ENCODE assay signal across 9 mouse cellular contexts in genomic region chr14:34820653-34821005, GRCm38 (mm10). TPM values are rescaled to one million over a fixed set of nuclear protein-coding genes. Genes with fewer than 3 reads are reported as not detected.
A peak's percentile ranks its signal among the peaks of the same experiment; 100 is the strongest.
DNase-seq lines count a peak whose midpoint lies in the region; ATAC-seq lines count a peak whose summit lies in the region.
"Had no signal": no experiment of that assay in that cellular context is flagged by ENCODE, and none has a peak within 500 bp of the region (broad histone marks: within the 10 kb centered on the region; RNA-seq: fewer than 3 reads in every experiment).

No protein-coding gene starts in this region.

- H3K4me3 ChIP-seq in neural tube, embryonic 11.5 days (ENCODE audit: low read depth, low read length): peak overlapping the region; percentile 66
- H3K4me3 ChIP-seq in midbrain, embryonic 15.5 days: peak overlapping the region; percentile 76
- H3K4me3 ChIP-seq: myocyte had no signal

- H3K4me1 ChIP-seq in neural tube, embryonic 11.5 days (ENCODE audit: control insufficient read depth, insufficient read depth, low read length): peaks cover 5% of the 10 kb centered on the region; the same call in 1 of the 2 replicates
- H3K4me1 ChIP-seq in midbrain, embryonic 15.5 days: peaks cover 50% of the 10 kb centered on the region

- H3K9me3 ChIP-seq in neural tube, embryonic 11.5 days (ENCODE audit: control insufficient read depth, low read length): no peaks in the 10 kb centered on the region
- H3K9me3 ChIP-seq in midbrain, embryonic 15.5 days: no peaks in the 10 kb centered on the region

- no peaks in the 10 kb centered on the region for H3K36me3 ChIP-seq in neural tube, embryonic 11.5 days (ENCODE audit: control insufficient read depth, insufficient read depth, low read length)
- H3K36me3 ChIP-seq in midbrain, embryonic 15.5 days (replicated peaks): no peaks in the 10 kb centered on the region

- H3K27me3 ChIP-seq in neural tube, embryonic 11.5 days (ENCODE audit: control insufficient read depth, insufficient read depth, low read length): peaks cover 70% of the 10 kb centered on the region
- peaks cover 44% of the 10 kb centered on the region for H3K27me3 ChIP-seq in midbrain, embryonic 15.5 days (replicated peaks)

- peak overlapping the region; percentile 68 for H3K9ac ChIP-seq in neural tube, embryonic 11.5 days (ENCODE audit: low read length)
- H3K9ac ChIP-seq in midbrain, embryonic 15.5 days: peak overlapping the region; percentile 81

- under 1% methylated on average over 12 of the region's 12 CpGs for WGBS in neural tube, embryonic 11.5 days
- WGBS in midbrain, embryonic 15.5 days: 0% methylated on average over 12 of the region's 12 CpGs

- H3K27ac ChIP-seq in neural tube, embryonic 11.5 days (ENCODE audit: low read depth, low read length): no peak overlapping the region
- 0 out of 2 replicates have a peak overlapping the region, but pooled peaks have one; percentile 86 for H3K27ac ChIP-seq in midbrain, embryonic 15.5 days

- peak; percentile 45 to 46 for DNase-seq in cerebellum, postnatal 14 days
- no peak for DNase-seq in cerebellum, adult 11-12 months
- no peak for DNase-seq in neural tube, embryonic 11.5 days (ENCODE audit: low spot score)
- DNase-seq in neural tube, embryonic 10.5 days (ENCODE audit: extremely low spot score, low spot score): no peak
- DNase-seq in kidney, postnatal 10 days: peak; percentile 20
- DNase-seq in ovary, postnatal 36 days (ENCODE audit: low spot score): no peak
- no peak for DNase-seq in layer of hippocampus, adult 9-11 months

- ATAC-seq in neural tube, embryonic 11.5 days (ENCODE audit: insufficient read depth, low FRiP score, low TSS enrichment): 0 out of 2 replicates have a peak, but pooled peaks have one; percentile 1
- peak; percentile 5 for ATAC-seq in midbrain, embryonic 15.5 days (replicated peaks)

- H3K4me2 ChIP-seq in neural tube, embryonic 11.5 days (ENCODE audit: low read depth): peak overlapping the region; percentile 88
- peak overlapping the region; percentile 86 for H3K4me2 ChIP-seq in midbrain, embryonic 15.5 days

RNA-seq across cellular contexts. Expression of gene Grid1, which starts 0.7 kb away (rescaled TPM):
- polyA plus RNA-seq in neural tube, embryonic 11.5 days (2014; fragmentation: Nextera tagmentation; extraction: Ambion mirVana): 0.91 and 1.7 TPM in 2 replicates
- polyA plus RNA-seq in midbrain, embryonic 15.5 days (2015; fragmentation: Nextera tagmentation; extraction: Ambion mirVana): 7.7 and 8.8 TPM in 2 replicates
- polyA plus RNA-seq: myocyte had no signal

Comparison
In these comparisons a context has a peak if more than half of its experiments do, and no peak if none do; other contexts are left out.
1. DNase-seq: peak in cerebellum, postnatal 14 days (2 of 2) and kidney, postnatal 10 days (single experiment); none in cerebellum, adult 11-12 months (single experiment), neural tube, embryonic 11.5 days (single experiment), neural tube, embryonic 10.5 days (single experiment), ovary, postnatal 36 days (single experiment) and layer of hippocampus, adult 9-11 months (single experiment).